Mouse (Mus musculus): ENCODE measurements around the gene Zfp791. TPM values are rescaled to one million over a fixed set of nuclear protein-coding genes. Genes with fewer than 3 reads are reported as not detected.
"Not testable (repeated sequence)": the region's sequence is repeated elsewhere in the genome, so short reads cannot be mapped to it uniquely, and the experiment has no call there.

Gene Zfp791
- polyA plus RNA-seq (2015; fragmentation: Nextera tagmentation; extraction: Ambion mirVana) = 1.5 and 1.6 TPM in 2 replicates

- H3K9me3 ChIP-seq (ENCODE audit: low read length) = no peaks in the 10 kb centered on the region
- no peak within 1 kb of the TSS for H3K4me3 ChIP-seq (ENCODE audit: low read depth, low read length)
- ATAC-seq (no peak), DNase-seq (ENCODE audit: low spot score) (no peak)
- 63% methylated on average over 3 of the region's 3 CpGs for WGBS
- H3K27ac ChIP-seq (ENCODE audit: low read length) = no peak within 1 kb of the TSS
- H3K27me3 ChIP-seq (replicated peaks; ENCODE audit: insufficient read depth, low read length) = no peaks in the 10 kb centered on the region
- no peaks in the 10 kb centered on the region for H3K36me3 ChIP-seq (ENCODE audit: insufficient read depth, low read length)
- TF ChIP-seq EP300 (IDR thresholded peaks at IDR 0.05) = no peak
- TF ChIP-seq CTCF (IDR thresholded peaks at IDR 0.05) = no peak
- H3K4me1 ChIP-seq (ENCODE audit: insufficient read depth, low read depth, low read length) = no peaks in the 10 kb centered on the region
- no peak within 1 kb of the TSS for H3K4me2 ChIP-seq (replicated peaks; ENCODE audit: low read depth, low read length)
- H3K9ac ChIP-seq (replicated peaks; ENCODE audit: low read depth) = no peak within 1 kb of the TSS
Observed at GRCm38 (mm10) chr8:85122995-85123394, at the start of gene Zfp791. Gene Zfp791, minus strand, starts transcription at chr8:85123095.

- DNase-seq (ENCODE audit: low spot score) = peak; percentile 67
- TF ChIP-seq CTCF (IDR thresholded peaks at IDR 0.05) (peak; percentile 69), EP300 (IDR thresholded peaks at IDR 0.05) (no peak)
- ATAC-seq = no peak
Observed at GRCm38 (mm10) chr8:85171291-85171690, 48.4 kb upstream of the Zfp791 start.

DNA sequence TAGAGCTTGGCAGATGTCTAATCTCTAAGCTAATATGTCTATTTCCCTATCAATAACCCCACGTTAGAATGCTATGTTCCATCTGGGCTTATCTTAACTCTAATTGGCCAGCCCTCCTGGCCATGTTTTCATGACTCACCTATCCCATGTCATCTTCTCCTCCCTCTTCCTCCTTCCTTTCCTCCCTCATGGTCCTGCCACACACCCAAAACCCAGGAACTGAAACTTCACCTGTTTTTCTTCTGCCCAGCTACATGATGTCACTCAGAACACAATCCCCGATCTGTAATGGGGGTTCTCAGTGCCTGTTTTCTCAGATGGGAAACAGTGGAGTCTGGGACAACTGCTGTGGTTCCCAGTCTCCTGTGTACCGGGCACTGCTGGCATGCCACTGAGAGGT, 28.7 kb upstream of the Zfp791 start, which contains the start of gene Cks1brt:
Gene Cks1brt, plus strand, starts transcription at position 301 of the 400 bp plus-strand sequence.
- Histone ChIP-seq H3K4me2 (replicated peaks; ENCODE audit: low read depth, low read length) (no peak within 1 kb of the TSS), H3K27ac (ENCODE audit: low read length) (no peak within 1 kb of the TSS), H3K27me3 (replicated peaks; ENCODE audit: insufficient read depth, low read length) (no peaks in the 10 kb centered on the region), H3K9ac (replicated peaks; ENCODE audit: low read depth) (no peak within 1 kb of the TSS), H3K36me3 (ENCODE audit: insufficient read depth, low read length) (no peaks in the 10 kb centered on the region), H3K4me1 (ENCODE audit: insufficient read depth, low read depth, low read length) (no peaks in the 10 kb centered on the region), H3K9me3 (ENCODE audit: low read length) (peaks cover 8% of the 10 kb centered on the region; the same call in 1 of the 2 replicates), H3K4me3 (ENCODE audit: low read depth, low read length) (no peak within 1 kb of the TSS)
- DNase-seq (ENCODE audit: low spot score) = no peak
- TF ChIP-seq EP300 (IDR thresholded peaks at IDR 0.05) (no peak), CTCF (IDR thresholded peaks at IDR 0.05) (no peak)
- WGBS = 83% methylated on average over 3 of the region's 3 CpGs
- no peak for ATAC-seq

More at GRCm38 (mm10) chr8:85171291-85171690, 48.4 kb upstream of the Zfp791 start:
- Histone ChIP-seq H3K27me3 (replicated peaks; ENCODE audit: insufficient read depth, low read length) (no peaks in the 10 kb centered on the region), H3K4me3 (ENCODE audit: low read depth, low read length) (no peak overlapping the region), H3K4me2 (replicated peaks; ENCODE audit: low read depth, low read length) (no peak overlapping the region), H3K9me3 (ENCODE audit: low read length) (no peaks in the 10 kb centered on the region), H3K36me3 (ENCODE audit: insufficient read depth, low read length) (no peaks in the 10 kb centered on the region), H3K9ac (replicated peaks; ENCODE audit: low read depth) (no peak overlapping the region), H3K27ac (ENCODE audit: low read length) (no peak overlapping the region), H3K4me1 (ENCODE audit: insufficient read depth, low read depth, low read length) (no peaks in the 10 kb centered on the region)
- WGBS = 26% methylated on average over 14 of the region's 14 CpGs

DNA sequence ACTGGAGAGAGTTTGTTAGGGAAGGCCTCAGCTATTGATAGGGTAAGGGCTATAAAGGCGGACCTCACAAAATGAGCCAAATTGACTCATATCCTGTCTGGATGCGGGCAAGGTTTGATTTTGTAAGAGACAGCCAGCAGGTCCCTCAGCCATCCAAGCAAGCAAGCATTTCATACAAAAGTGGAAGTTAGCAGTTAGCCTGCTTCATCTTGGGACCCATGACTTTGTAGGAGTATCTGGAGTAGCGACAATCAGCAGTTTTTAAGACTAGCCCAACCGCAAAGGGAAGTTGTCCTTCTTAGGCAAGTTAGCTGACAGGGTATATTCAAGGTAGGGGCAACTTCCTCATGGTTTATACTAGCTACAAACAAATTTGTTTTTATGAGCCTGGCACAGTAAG, 19.6 kb upstream of the Zfp791 start:
- DNase-seq (ENCODE audit: low spot score) (peak; percentile 23), ATAC-seq (no peak; the same call in 1 of the 2 replicates)
- no peaks in the 10 kb centered on the region for H3K9me3 ChIP-seq (ENCODE audit: low read length)
- no peak overlapping the region for H3K9ac ChIP-seq (replicated peaks; ENCODE audit: low read depth)
- H3K27ac ChIP-seq (ENCODE audit: low read length) = no peak overlapping the region
- no peaks in the 10 kb centered on the region for H3K36me3 ChIP-seq (ENCODE audit: insufficient read depth, low read length)
- TF ChIP-seq EP300 (IDR thresholded peaks at IDR 0.05) = no peak
- TF ChIP-seq CTCF (IDR thresholded peaks at IDR 0.05) = no peak
- 85% methylated on average over 4 of the region's 4 CpGs for WGBS
- H3K4me2 ChIP-seq (replicated peaks; ENCODE audit: low read depth, low read length) = no peak overlapping the region
- no peak overlapping the region for H3K4me3 ChIP-seq (ENCODE audit: low read depth, low read length)
- H3K27me3 ChIP-seq (replicated peaks; ENCODE audit: insufficient read depth, low read length) = no peaks in the 10 kb centered on the region
- no peaks in the 10 kb centered on the region for H3K4me1 ChIP-seq (ENCODE audit: insufficient read depth, low read depth, low read length)

- not testable (repeated sequence) for H3K27ac ChIP-seq (ENCODE audit: low read length); H3K36me3 ChIP-seq (ENCODE audit: insufficient read depth, low read length); H3K4me3 ChIP-seq (ENCODE audit: low read depth, low read length); H3K4me1 ChIP-seq (ENCODE audit: insufficient read depth, low read depth, low read length); H3K9me3 ChIP-seq (ENCODE audit: low read length); DNase-seq (ENCODE audit: low spot score); H3K4me2 ChIP-seq (replicated peaks; ENCODE audit: low read depth, low read length); H3K27me3 ChIP-seq (replicated peaks; ENCODE audit: insufficient read depth, low read length); ATAC-seq; H3K9ac ChIP-seq (replicated peaks; ENCODE audit: low read depth)
- 87% methylated on average over 2 of the region's 2 CpGs for WGBS
Observed at GRCm38 (mm10) chr8:85135690-85136089, 12.8 kb upstream of the Zfp791 start.

DNA sequence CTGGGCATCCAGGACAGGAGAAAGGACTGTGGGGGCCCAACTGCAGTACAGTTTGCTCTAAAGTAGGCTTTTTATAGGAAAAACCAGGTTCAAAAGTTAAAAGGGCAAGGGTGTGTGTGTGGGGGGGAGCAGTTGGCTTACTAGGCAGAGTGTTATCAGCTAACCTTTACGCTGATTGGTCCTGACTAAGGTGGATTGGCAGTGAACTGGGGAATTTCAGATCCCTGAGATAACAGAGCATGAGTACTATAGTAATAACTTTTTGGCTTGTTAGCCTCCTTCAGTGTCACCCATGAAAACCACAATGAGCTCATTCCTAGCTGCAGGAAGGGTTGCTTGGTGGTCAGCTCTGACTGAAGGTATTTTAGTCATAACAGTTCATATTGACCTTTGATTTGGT, 9.4 kb upstream of the Zfp791 start:
- no peaks in the 10 kb centered on the region for H3K36me3 ChIP-seq (ENCODE audit: insufficient read depth, low read length)
- H3K27me3 ChIP-seq (replicated peaks; ENCODE audit: insufficient read depth, low read length) = no peaks in the 10 kb centered on the region
- H3K9me3 ChIP-seq (ENCODE audit: low read length) = no peaks in the 10 kb centered on the region
- ATAC-seq = no peak
- TF ChIP-seq CTCF (IDR thresholded peaks at IDR 0.05) (no peak), EP300 (IDR thresholded peaks at IDR 0.05) (no peak)
- no peak overlapping the region for H3K4me3 ChIP-seq (ENCODE audit: low read depth, low read length)
- H3K27ac ChIP-seq (ENCODE audit: low read length) = no peak overlapping the region
- no peak overlapping the region for H3K9ac ChIP-seq (replicated peaks; ENCODE audit: low read depth)
- 75% methylated on average over 1 of the region's 1 CpGs for WGBS
- no peaks in the 10 kb centered on the region for H3K4me1 ChIP-seq (ENCODE audit: insufficient read depth, low read depth, low read length)
- no peak overlapping the region for H3K4me2 ChIP-seq (replicated peaks; ENCODE audit: low read depth, low read length)
- peak; percentile 5 for DNase-seq (ENCODE audit: low spot score)

DNA sequence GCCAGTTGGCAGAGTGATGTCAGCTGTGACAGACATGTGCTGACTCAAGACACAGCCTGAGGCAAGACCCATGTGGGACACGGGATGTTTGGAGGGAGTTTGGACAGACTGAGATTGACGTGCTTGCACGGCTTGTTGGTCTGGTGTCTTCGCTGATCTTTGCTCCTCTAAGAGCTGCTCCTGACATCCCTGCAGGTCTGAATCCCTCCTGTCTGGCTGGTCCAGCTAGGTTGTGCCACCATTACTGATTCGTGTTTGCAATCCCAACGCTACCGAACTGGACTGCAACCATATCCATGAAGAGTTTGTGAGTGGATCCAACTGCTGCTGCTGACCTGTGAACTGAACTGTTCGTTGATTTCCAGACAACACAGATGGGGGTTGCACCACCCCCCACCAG, 796 bp upstream of the Zfp791 start:
- ATAC-seq (no peak), DNase-seq (ENCODE audit: low spot score) (no peak)
- TF ChIP-seq CTCF (IDR thresholded peaks at IDR 0.05) (no peak), EP300 (IDR thresholded peaks at IDR 0.05) (no peak)
- no peak overlapping the region for H3K4me3 ChIP-seq (ENCODE audit: low read depth, low read length)
- H3K9me3 ChIP-seq (ENCODE audit: low read length) = no peaks in the 10 kb centered on the region
- no peak overlapping the region for H3K4me2 ChIP-seq (replicated peaks; ENCODE audit: low read depth, low read length)
- WGBS = 84% methylated on average over 8 of the region's 8 CpGs
- H3K27me3 ChIP-seq (replicated peaks; ENCODE audit: insufficient read depth, low read length) = no peaks in the 10 kb centered on the region
- H3K36me3 ChIP-seq (ENCODE audit: insufficient read depth, low read length) = no peaks in the 10 kb centered on the region
- no peaks in the 10 kb centered on the region for H3K4me1 ChIP-seq (ENCODE audit: insufficient read depth, low read depth, low read length)
- H3K27ac ChIP-seq (ENCODE audit: low read length) = no peak overlapping the region
- H3K9ac ChIP-seq (replicated peaks; ENCODE audit: low read depth) = no peak overlapping the region

DNA sequence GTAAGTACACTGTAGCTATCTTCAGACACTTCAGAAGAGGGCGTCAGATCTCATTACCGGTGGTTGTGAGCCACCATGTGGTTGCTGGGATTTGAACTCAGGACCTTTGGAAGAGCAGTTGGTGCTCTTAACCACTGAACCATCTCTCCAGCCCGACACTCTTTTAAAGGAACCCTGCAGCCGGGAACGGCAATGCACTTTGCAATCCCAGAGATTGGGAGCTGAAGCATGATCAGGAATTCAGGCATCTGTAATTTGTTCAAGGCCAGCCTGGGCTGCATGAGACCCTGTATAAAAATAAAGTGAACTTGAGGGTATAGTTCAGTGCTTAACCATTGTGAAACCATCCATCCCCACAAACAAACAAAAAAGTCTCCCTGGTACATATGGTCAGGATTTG, 2.6 kb downstream of the Zfp791 start:
- not testable (repeated sequence) for H3K27ac ChIP-seq (ENCODE audit: low read length); H3K27me3 ChIP-seq (replicated peaks; ENCODE audit: insufficient read depth, low read length); H3K4me3 ChIP-seq (ENCODE audit: low read depth, low read length); H3K36me3 ChIP-seq (ENCODE audit: insufficient read depth, low read length); DNase-seq (ENCODE audit: low spot score); H3K4me2 ChIP-seq (replicated peaks; ENCODE audit: low read depth, low read length); H3K9me3 ChIP-seq (ENCODE audit: low read length); H3K4me1 ChIP-seq (ENCODE audit: insufficient read depth, low read depth, low read length); ATAC-seq; H3K9ac ChIP-seq (replicated peaks; ENCODE audit: low read depth)
- 73% methylated on average over 5 of the region's 5 CpGs for WGBS

Data from lung, postnatal 0 days (tissue).